Mouse (Mus musculus): ENCODE measurements at regions not wholly inside any gene's neighbourhood (a gene's known extent, or its start where the extent isn't known, plus 50 kb on each side); places are given as distances from the start of the nearest gene placed in this dataset.

- DNase-seq (ENCODE audit: low spot score in 2 of 2) = peak; percentile 12 to 19
Measured at GRCm38 (mm10) chr5:149908376-149909078, 109.9 kb upstream of the Rxfp2 start.

DNA sequence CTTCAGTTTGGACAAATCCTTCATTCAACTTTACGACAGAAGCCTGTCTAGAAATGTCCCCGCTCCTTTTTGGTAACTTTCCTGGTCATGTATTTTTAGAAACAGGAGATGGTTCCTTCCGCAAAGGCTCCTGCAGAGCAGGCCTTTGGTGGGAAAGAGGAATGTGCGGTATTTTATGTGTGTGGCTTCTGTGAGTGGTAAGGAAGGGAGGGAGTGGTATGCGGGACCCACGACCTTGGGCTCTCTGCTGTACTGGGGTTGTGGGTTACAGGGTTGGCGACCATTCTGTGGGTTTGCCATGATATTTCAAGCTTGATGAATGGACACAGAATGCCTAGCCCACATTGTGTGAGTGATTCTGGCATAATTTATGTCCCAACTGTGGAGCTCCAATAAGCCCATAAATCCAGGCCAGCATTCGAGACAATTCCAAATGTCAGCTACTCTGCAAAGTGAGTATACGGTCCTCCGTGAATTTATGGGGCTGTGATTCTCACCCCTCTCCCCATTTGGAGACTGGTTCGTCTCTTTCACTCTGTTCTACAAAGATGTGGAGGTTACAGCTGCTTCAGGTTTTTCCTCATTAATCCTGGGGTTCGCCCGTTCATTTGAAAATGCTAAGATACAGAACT, 109.3 kb upstream of the Rxfp2 start:
- peak in 1 of 2 experiments; percentile 13 for DNase-seq (ENCODE audit: low spot score in 2 of 2)

- DNase-seq (ENCODE audit: low spot score in 2 of 2) = no peak
Measured at GRCm38 (mm10) chr5:149909971-149910370, 108.5 kb upstream of the Rxfp2 start.

GRCm38 (mm10) chr5:149911968-149912367, 106.5 kb upstream of the Rxfp2 start:
- no peak for DNase-seq (ENCODE audit: low spot score in 2 of 2)

DNA sequence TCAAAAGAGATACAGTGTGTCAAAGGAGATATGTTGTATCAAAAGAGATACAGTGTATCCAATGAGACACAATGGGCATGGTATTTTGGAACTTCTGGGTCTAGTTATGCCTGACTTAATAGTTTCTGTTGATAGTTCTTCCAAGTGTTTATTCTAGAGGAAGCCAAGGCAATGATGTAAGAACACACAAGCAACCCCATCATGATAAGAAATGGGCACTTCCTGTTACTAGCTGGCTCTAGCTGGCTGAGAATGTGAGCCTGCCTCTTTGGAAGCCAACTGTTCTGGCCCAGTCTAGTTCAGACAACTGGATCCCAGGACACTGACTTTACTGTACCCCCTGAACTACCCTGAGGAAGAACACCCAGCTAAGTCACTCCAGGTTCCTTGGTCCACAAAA, 102.7 kb upstream of the Rxfp2 start:
- no peak for DNase-seq (ENCODE audit: low spot score in 2 of 2)

- no peak for DNase-seq (ENCODE audit: low spot score in 2 of 2)
Measured at GRCm38 (mm10) chr5:149917374-149917773, 101.1 kb upstream of the Rxfp2 start.

GRCm38 (mm10) chr5:149919097-149919496, 99.4 kb upstream of the Rxfp2 start:
- DNase-seq (ENCODE audit: low spot score in 2 of 2) = no peak

DNA sequence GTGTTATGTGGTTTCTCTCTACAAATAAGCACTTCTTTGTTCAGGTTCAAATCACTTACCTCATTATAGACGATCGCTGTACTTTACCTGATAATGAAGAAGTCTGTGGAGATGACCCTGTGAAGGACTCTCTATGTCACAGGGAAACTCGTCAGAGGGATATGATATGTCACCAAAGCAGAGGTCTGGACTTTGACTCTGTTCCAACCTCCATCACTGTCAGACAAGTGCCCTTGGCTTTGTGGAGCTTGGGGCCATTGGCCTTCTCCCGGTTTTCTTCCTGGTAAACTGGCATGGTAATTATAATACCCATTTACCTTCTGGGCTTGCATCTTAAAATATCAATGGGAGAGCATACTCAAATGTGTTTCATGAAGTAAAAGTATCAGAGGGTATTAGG, 98.1 kb upstream of the Rxfp2 start:
- DNase-seq (ENCODE audit: low spot score in 2 of 2) = no peak

DNA sequence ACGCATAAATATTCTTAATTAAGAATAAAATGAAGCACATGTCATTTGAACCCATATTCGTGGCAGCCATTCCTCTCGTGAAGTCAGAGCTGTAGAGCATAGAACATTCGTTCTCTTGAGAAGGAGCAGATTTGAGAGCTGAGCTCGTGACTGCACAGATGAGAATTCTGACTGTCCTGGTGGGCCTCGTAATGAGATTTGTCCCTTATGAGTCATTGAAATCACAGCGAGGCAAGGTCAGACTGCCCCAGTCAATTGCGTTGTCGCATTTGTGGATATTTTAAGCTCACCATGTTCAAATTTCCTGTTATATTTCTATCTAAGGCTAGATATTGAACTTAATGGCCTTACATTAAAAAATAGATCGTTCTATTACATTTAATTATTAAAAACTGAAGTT, 94.0 kb upstream of the Rxfp2 start:
- DNase-seq (ENCODE audit: low spot score in 2 of 2) = no peak

DNA sequence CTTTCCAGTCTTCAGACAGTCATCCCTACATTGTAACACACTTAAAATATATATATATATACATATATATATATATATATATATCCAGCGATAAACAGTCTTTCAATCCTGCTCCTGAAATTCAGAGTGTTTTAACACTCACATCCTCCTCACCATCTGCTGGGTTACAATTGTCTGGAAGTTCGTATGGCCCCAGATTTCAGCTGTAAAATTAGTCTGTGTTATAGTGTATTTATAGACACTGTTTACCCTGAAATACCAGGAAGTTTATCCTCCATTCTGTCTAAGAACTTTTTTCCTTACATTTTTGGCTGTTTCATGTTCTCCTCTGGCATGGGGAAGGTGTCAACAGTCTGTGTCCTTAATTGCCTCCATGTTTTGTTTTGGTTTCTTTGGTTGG, 91.7 kb upstream of the Rxfp2 start:
- no peak for DNase-seq (ENCODE audit: low spot score in 2 of 2)

DNA sequence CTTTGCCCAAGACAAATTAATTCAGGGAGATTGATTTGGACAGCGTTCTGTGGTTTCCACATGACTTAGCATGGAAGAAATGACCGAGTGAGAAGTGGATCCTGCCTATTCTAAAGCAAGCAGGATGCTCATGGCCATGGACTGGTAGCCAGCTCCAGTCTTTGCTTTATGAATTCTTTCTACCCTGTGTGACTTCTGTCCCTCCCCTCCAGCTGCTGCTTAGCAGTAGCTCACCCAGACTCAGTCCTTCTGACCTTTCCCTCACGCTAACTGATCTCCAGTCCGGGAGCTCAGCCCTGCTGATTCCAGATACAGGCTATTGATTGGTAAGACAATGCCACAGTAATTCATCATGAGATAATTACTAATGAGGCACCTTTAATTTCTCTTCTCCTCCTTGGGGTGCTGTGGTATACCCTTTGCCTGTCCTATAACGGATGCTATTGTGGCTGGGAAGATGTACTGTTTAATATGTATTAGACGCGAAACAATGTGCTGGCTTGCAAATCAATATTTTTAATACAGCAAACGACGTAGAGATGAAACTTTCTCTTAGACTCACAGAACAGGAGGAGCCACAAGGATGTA, 86.8 kb upstream of the Rxfp2 start:
- DNase-seq (ENCODE audit: low spot score in 2 of 2) = no peak

GRCm38 (mm10) chr5:149932220-149932619, 86.3 kb upstream of the Rxfp2 start:
- no peak for DNase-seq (ENCODE audit: low spot score in 2 of 2)

DNA sequence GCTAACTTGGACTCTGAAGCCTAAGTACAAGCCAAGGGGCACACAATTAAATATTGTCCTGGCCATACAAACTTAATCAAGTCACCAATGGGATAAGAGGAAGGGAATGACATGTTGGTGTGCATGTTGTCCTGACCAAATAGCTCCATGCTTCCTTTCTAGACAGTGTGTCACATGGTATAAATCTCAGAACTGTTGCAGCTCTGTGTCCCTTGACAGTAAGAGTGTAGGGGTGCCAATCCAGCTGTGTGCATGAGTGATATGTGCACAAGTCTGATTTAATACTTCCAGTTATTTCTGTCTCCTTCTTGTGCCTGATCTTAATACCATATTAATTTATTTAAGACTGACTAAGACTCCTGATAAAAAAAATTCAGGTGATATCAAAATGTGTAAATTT, 72.8 kb upstream of the Rxfp2 start:
- DNase-seq (ENCODE audit: low spot score in 2 of 2) = peak; percentile 43 to 50

DNA sequence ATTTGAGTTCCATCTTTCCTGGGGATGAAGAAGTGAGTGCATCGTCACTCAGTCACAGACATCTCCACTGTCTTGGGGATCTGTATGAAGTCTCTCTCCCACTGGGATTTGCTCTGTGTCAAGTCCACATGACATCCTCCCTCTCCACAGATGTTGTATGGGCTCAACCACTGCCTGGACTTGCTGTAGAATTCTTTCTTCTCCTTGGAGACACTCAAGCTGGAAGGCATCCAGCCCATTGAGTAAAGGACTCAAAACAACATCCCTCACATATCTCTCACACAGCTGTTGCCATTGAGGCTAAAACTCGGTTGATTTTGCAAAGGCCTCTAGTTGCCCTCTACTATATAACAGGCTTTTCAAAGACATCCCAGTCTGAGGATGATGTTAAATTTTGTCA, 71.0 kb upstream of the Rxfp2 start:
- DNase-seq (ENCODE audit: low spot score in 2 of 2) = peak; percentile 66 to 75

DNA sequence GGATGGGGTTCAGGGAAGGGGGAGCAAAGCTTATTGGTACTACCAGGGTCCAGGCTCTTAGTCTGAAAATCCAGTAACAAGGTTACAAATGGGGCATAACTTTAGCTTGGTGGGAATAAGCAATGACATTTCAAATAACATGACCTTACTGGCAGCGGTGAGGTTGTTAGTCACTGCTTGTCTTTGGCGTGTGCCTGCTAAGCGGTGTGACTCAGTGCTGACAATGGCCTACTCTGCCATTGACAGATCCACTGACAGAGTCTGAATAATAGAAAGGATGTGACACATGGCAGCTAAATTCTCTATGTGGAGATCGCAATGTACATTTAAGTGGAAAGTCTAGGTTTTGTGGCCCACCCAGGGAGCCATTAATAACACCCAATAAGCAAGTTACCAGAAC, 61.5 kb upstream of the Rxfp2 start:
- no peak for DNase-seq (ENCODE audit: low spot score in 2 of 2)

DNA sequence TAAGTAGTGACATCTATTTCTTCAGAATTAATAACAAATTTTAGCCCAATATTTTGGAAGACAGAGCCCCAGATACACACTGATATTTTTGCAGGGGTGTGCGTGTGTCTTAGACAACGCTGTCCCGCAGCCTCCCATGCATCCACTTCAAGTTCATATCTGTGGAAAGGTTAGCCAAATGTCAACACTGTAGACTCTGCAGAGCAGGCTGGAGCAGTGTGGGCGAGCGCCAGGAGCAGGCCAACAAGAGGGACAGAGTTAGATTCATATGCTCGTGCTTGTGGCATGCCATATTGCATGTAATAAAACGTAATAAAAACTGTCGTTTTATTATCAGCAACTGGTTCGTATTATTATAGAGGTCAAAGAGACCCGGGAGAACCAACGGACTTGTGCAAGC, 57.3 kb upstream of the Rxfp2 start:
- peak; percentile 12 to 23 for DNase-seq (ENCODE audit: low spot score in 2 of 2)

DNA sequence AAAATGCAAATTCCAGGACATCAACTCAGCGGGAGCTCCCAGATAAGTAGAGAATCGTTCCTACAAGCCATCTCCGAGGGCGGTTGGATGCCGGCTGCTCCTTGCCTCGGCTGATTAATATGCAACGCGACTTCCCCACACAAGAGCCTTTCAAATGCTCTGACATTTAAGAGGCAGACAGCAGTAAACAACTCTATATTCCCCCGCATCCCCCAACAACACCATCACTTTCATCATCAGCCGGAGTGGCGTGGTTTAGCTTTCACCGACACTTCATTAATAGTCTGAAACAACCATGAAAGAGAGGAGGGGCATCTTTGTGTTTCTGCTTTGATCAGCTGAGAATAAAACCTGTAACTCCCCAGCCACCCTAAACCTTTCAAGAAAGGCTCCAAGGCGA, 53.7 kb upstream of the Rxfp2 start:
- DNase-seq (ENCODE audit: low spot score in 2 of 2) = no peak

Data from heart, adult 9 months (tissue).